Mouse (Mus musculus): Measurements from ENCODE around the gene Btbd35f6.
"Not testable (repeated sequence)": the region's sequence is repeated elsewhere in the genome, so short reads cannot be mapped to it uniquely, and the experiment has no call there.

The Btbd35f6 gene

GRCm38 (mm10) chrX:33956440-33956839, at the start of gene Btbd35f6:
Gene Btbd35f6 (minus strand): TSS chrX:33956540.
- not testable (repeated sequence) for DNase-seq

- not testable (repeated sequence) for DNase-seq
These were observed 30.4 kb upstream of the Btbd35f6 start, which contains the start of gene Gm21870 for GRCm38 (mm10) chrX:33986716-33987115. Gene Gm21870 (minus strand): TSS chrX:33986816.

- DNase-seq, result not testable (repeated sequence)
These were observed 26.1 kb downstream of the Btbd35f6 start for GRCm38 (mm10) chrX:33930216-33930615.

- not testable (repeated sequence) for DNase-seq
These were observed 28.1 kb downstream of the Btbd35f6 start for GRCm38 (mm10) chrX:33928225-33928624.

GRCm38 (mm10) chrX:33926344-33926743, 30.0 kb downstream of the Btbd35f6 start:
- not testable (repeated sequence) for DNase-seq

- DNase-seq, result not testable (repeated sequence)
These were observed 30.9 kb downstream of the Btbd35f6 start for GRCm38 (mm10) chrX:33925420-33925819.
